Mouse (Mus musculus): ENCODE results near the gene Vdac2. TPM values are rescaled to one million over a fixed set of nuclear protein-coding genes. Genes with fewer than 3 reads are reported as not detected.

The Vdac2 gene
- polyA plus RNA-seq, 2 experiments, result 146 to 226 TPM

DNA sequence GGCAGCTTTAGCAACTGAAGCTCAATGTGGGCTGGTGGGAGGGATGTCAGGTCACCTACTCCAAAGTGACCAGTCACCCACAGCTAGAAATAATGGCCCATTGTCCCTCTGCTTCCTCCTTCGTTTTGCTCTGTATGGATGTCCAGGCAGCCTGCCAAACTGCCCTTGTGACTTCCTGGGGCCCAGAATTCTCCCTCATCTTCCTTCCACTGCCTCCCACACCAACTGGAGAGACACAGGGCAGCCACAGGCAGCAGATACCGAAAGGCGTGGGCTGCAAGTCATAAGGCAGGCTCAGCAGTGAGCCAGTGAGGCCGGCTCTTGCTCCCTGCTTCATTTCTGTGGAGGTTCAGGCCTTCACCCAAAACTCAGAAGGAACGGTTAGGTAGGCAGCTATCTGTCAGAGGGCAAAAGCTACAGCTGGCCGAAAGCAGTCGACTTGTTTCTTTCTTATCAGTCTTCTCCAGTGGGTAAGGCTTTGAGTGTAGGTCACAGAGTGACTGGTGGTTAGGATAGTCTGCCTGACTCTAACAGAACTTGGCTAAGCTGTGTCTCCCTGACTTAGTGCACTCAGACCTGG, 2.2 kb upstream of the Vdac2 start:
- no peaks in the 10 kb centered on the region for H3K9me3 ChIP-seq (ENCODE audit: control insufficient read depth, low read length)
- H3K36me3 ChIP-seq (ENCODE audit: control insufficient read depth, insufficient read depth, low read length), result no peaks in the 10 kb centered on the region
- no peak overlapping the region for H3K9ac ChIP-seq (ENCODE audit: low read depth, low read length, severe bottlenecking)
- no peak overlapping the region for H3K4me2 ChIP-seq (replicated peaks; ENCODE audit: low read depth, low read length, severe bottlenecking)
- no peak for TF ChIP-seq POLR2A (IDR thresholded peaks at IDR 0.05; ENCODE audit: borderline replicate concordance, extremely low read depth, insufficient read depth, insufficient read length)
- H3K27me3 ChIP-seq (ENCODE audit: control insufficient read depth, insufficient read depth, low read length), result no peaks in the 10 kb centered on the region
- peak overlapping the region; percentile 14 for H3K27ac ChIP-seq (replicated peaks; ENCODE audit: low read depth, low read length)
- DNase-seq (ENCODE audit: low spot score), result peak; percentile 50
- 73% methylated on average over 7 of the region's 7 CpGs for WGBS
- ATAC-seq (ENCODE audit: low FRiP score, low read depth), result no peak
- H3K4me1 ChIP-seq (ENCODE audit: control insufficient read depth, insufficient read depth, low read length), result peaks cover 6% of the 10 kb centered on the region; the same call in 1 of the 2 replicates
- no peak overlapping the region for H3K4me3 ChIP-seq (replicated peaks; ENCODE audit: low read length)

DNA sequence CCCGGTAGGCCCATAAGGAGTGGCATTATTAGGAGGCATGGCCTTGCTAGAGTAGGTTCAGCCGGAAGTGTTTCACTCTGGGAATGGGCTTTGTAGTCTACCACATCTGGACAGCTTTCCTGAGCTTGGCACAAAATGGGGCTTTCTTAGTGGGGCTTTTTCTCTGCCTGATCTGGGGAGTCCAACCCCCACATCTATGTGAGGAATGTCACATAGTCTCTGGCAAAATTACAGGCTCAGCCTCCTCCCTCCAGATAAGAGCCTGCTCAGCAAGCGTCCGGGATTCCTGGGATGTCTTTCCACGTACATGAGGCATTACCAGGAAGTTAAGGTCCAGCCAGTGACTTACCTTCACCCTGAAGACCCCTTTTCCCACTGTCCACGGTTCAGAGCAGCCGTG, 1.1 kb upstream of the Vdac2 start:
- peaks cover 6% of the 10 kb centered on the region; the same call in 1 of the 2 replicates for H3K4me1 ChIP-seq (ENCODE audit: control insufficient read depth, insufficient read depth, low read length)
- no peak overlapping the region for H3K4me2 ChIP-seq (replicated peaks; ENCODE audit: low read depth, low read length, severe bottlenecking)
- DNase-seq (ENCODE audit: low spot score) (peak; percentile 12), ATAC-seq (ENCODE audit: low FRiP score, low read depth) (no peak)
- no peak overlapping the region for H3K9ac ChIP-seq (ENCODE audit: low read depth, low read length, severe bottlenecking)
- no peaks in the 10 kb centered on the region for H3K27me3 ChIP-seq (ENCODE audit: control insufficient read depth, insufficient read depth, low read length)
- H3K36me3 ChIP-seq (ENCODE audit: control insufficient read depth, insufficient read depth, low read length), result no peaks in the 10 kb centered on the region
- no peak overlapping the region for H3K4me3 ChIP-seq (replicated peaks; ENCODE audit: low read length)
- no peak overlapping the region for H3K27ac ChIP-seq (replicated peaks; ENCODE audit: low read depth, low read length)
- no peak for TF ChIP-seq POLR2A (IDR thresholded peaks at IDR 0.05; ENCODE audit: borderline replicate concordance, extremely low read depth, insufficient read depth, insufficient read length)
- no peaks in the 10 kb centered on the region for H3K9me3 ChIP-seq (ENCODE audit: control insufficient read depth, low read length)
- WGBS, result 63% methylated on average over 7 of the region's 7 CpGs

DNA sequence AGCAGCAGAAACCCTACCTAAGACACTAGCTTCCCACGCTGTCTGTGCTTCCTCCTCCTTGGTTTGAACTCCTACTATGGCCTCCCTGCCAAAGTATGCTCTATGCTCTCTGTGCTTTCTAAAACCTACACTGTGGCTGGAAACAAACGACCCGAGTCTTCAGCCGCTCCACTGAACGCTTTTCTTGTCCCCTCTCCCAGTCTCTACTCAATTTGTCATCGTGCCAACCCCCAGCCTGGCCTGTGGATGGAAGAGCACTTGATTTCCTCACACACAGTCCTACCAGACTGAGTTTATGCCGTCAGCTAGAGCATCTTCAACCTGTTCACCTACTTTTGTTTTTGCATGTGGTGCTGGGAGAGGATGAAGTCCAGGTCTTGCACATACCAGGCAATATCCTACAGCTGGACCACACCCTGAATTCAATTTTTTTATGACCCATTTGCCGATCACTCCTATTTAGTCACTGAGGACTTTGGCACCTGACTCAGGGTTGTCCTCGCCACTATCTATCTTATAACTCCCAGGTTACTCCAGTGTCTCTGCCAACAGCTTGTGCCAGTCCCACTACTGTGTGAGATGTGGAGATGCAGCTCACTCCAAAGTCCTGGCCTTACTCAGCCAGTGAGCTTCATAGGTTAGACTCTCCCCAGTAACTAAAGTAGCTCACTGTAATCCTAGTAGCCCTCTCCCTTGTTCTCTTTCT, 901 bp downstream of the Vdac2 start:
- no peaks in the 10 kb centered on the region for H3K27me3 ChIP-seq (ENCODE audit: control insufficient read depth, insufficient read depth, low read length)
- H3K36me3 ChIP-seq (ENCODE audit: control insufficient read depth, insufficient read depth, low read length), result no peaks in the 10 kb centered on the region
- no peak overlapping the region for H3K27ac ChIP-seq (replicated peaks; ENCODE audit: low read depth, low read length)
- WGBS, result 83% methylated on average over 9 of the region's 9 CpGs
- H3K9ac ChIP-seq (ENCODE audit: low read depth, low read length, severe bottlenecking), result no peak overlapping the region
- H3K4me3 ChIP-seq (replicated peaks; ENCODE audit: low read length), result no peak overlapping the region
- ATAC-seq (ENCODE audit: low FRiP score, low read depth), result no peak
- no peak overlapping the region for H3K4me2 ChIP-seq (replicated peaks; ENCODE audit: low read depth, low read length, severe bottlenecking)
- DNase-seq (ENCODE audit: low spot score), result no peak
- peaks cover 9% of the 10 kb centered on the region for H3K4me1 ChIP-seq (ENCODE audit: control insufficient read depth, insufficient read depth, low read length)
- TF ChIP-seq POLR2A (IDR thresholded peaks at IDR 0.05; ENCODE audit: borderline replicate concordance, extremely low read depth, insufficient read depth, insufficient read length), result no peak
- H3K9me3 ChIP-seq (ENCODE audit: control insufficient read depth, low read length), result no peaks in the 10 kb centered on the region

DNA sequence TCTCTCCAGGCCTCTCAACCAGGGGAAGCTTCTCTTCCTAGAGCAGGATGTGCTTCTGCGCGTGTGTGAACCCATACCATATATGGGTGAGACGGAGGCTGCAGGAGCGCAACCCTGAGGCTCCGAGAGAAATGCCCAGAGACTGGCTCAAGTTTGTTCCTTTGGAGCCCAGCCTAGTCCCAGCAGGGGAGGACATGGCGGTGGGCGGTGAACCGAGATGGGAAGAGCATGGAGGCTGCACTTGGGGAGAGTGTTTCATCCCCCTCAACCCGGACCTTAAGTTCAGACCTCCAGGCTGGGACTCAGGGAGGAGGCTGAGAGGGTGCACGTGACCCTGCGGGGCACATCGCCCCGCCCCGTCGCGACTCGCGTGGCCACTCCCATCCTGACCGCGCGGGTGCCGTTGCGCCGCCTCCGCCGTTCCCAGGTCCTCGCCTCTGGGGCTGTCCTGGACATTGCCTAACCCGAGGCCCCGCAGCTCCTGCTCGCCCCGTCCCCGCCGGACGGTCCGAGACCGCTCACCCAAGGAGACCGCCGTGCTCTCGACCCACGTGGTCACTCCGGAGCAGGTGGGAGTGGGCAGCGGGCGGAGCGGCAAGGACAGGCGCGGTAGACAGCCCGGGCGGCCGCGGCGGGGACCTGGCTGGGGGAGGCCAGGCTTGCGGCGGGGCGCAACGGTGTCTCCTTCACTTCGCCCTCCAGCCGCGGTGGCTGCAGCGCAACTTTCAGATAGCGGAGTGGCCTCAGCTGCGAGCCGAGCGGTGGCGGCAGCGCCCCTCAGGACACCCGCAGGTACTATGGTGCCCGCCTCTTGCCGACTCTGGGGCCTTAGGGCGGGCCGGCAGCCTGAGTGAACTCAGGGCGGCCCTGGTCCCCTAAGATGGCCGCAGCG, 6.1 kb downstream of the Vdac2 start:
- TF ChIP-seq POLR2A (IDR thresholded peaks at IDR 0.05; ENCODE audit: borderline replicate concordance, extremely low read depth, insufficient read depth, insufficient read length), result peak; percentile 83; the same call in 1 of the 2 replicates
- Histone ChIP-seq H3K9me3 (ENCODE audit: control insufficient read depth, low read length) (no peaks in the 10 kb centered on the region), H3K27ac (replicated peaks; ENCODE audit: low read depth, low read length) (peak overlapping the region; percentile 95), H3K4me2 (replicated peaks; ENCODE audit: low read depth, low read length, severe bottlenecking) (peak overlapping the region; percentile 84), H3K9ac (ENCODE audit: low read depth, low read length, severe bottlenecking) (peak overlapping the region; percentile 98), H3K4me1 (ENCODE audit: control insufficient read depth, insufficient read depth, low read length) (peaks cover 14% of the 10 kb centered on the region), H3K36me3 (ENCODE audit: control insufficient read depth, insufficient read depth, low read length) (peaks cover 21% of the 10 kb centered on the region), H3K4me3 (replicated peaks; ENCODE audit: low read length) (peak overlapping the region; percentile 98), H3K27me3 (ENCODE audit: control insufficient read depth, insufficient read depth, low read length) (no peaks in the 10 kb centered on the region)
- 2% methylated on average over 59 of the region's 73 CpGs for WGBS
- DNase-seq (ENCODE audit: low spot score), result peak; percentile 92
- ATAC-seq (ENCODE audit: low FRiP score, low read depth), result peak; percentile 99

DNA sequence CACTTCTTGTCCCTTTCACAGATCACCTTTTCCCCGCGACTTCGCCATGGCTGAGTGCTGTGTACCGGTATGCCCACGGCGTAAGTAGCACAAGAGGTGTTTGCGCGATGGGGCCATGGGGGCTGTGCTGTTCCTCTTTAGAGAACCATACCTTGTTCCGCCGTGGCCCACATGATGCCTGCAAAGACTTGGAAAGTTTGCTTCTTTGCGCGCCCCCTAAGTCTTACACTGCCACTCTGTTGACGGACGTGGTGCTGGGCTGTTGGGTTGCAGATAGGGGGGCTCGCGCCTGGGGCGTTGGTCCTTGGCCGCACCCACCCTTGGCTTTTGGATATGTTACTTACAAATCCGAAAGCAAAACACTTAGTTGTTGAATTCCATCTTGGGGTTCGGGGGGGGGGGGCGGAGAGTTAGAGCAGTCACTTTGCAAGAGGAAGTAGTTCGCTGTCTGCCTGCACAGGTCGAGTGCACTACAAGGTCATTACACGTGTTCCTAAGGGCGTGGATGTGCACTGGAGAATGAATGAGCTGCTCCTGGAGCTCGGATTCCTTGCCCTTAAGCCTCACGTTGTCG, 6.9 kb downstream of the Vdac2 start:
- TF ChIP-seq POLR2A (IDR thresholded peaks at IDR 0.05; ENCODE audit: borderline replicate concordance, extremely low read depth, insufficient read depth, insufficient read length), result no peak
- Histone ChIP-seq H3K4me2 (replicated peaks; ENCODE audit: low read depth, low read length, severe bottlenecking) (peak overlapping the region; percentile 84), H3K27ac (replicated peaks; ENCODE audit: low read depth, low read length) (peak overlapping the region; percentile 95), H3K36me3 (ENCODE audit: control insufficient read depth, insufficient read depth, low read length) (peaks cover 29% of the 10 kb centered on the region), H3K9me3 (ENCODE audit: control insufficient read depth, low read length) (no peaks in the 10 kb centered on the region), H3K4me1 (ENCODE audit: control insufficient read depth, insufficient read depth, low read length) (peaks cover 14% of the 10 kb centered on the region), H3K27me3 (ENCODE audit: control insufficient read depth, insufficient read depth, low read length) (no peaks in the 10 kb centered on the region), H3K9ac (ENCODE audit: low read depth, low read length, severe bottlenecking) (peak overlapping the region; percentile 98), H3K4me3 (replicated peaks; ENCODE audit: low read length) (peak overlapping the region; percentile 98)
- ATAC-seq (ENCODE audit: low FRiP score, low read depth) (no peak), DNase-seq (ENCODE audit: low spot score) (no peak)
- WGBS, result under 1% methylated on average over 28 of the region's 28 CpGs

All from limb, embryonic 14.5 days (tissue).